Mouse (Mus musculus) neural tube, embryonic 11.5 days (tissue): ENCODE measurements at regions not wholly inside any gene's neighbourhood (a gene's known extent, or its start where the extent isn't known, plus 50 kb on each side); places are given as distances from the start of the nearest gene placed in this dataset.

Experiments
- ATAC-seq: fragments of 200-750 bp; cut with Nextera tagmentation; 2 replicates; pipeline ENCODE4 v1.8.0; 2017; ENCODE audit warnings: moderate number of reproducible peaks, mild to moderate bottlenecking, moderate TSS enrichment, moderate library complexity; ENCODE audit not compliant: insufficient read depth, low FRiP score, low TSS enrichment
- DNase-seq: peaks from one replicate; pipeline ENCODE4 v3.0.0-alpha.2; 2015; ENCODE audit warnings: low spot score
- H3K27ac ChIP-seq: fragments of 300-500 bp; sonication (generic); 2 replicates; pipeline ENCODE4 v1.5.1; 2014; ENCODE audit warnings: low read depth, mild to moderate bottlenecking, low read length
- H3K27me3 ChIP-seq: fragments of 300-500 bp; sonication (generic); 2 replicates; pipeline ENCODE4 v1.6.1; 2014; ENCODE audit warnings: mild to moderate bottlenecking, low read length, mixed read lengths; ENCODE audit not compliant: control insufficient read depth, insufficient read depth
- H3K36me3 ChIP-seq: fragments of 300-500 bp; sonication (generic); 2 replicates; pipeline ENCODE4 v1.6.1; 2014; ENCODE audit warnings: mild to moderate bottlenecking, low read length, moderate library complexity, mixed read lengths; ENCODE audit not compliant: control insufficient read depth, insufficient read depth
- H3K4me1 ChIP-seq: fragments of 300-500 bp; sonication (generic); 2 replicates; pipeline ENCODE4 v1.6.1; 2014; ENCODE audit warnings: low read length, mixed read lengths; ENCODE audit not compliant: control insufficient read depth, insufficient read depth
- H3K4me2 ChIP-seq: fragments of 300-500 bp; sonication (generic); 2 replicates; pipeline ENCODE4 v1.6.1; 2014; ENCODE audit warnings: low read depth, mild to moderate bottlenecking, moderate library complexity
- H3K4me3 ChIP-seq: fragments of 300-500 bp; sonication (generic); 2 replicates; pipeline ENCODE4 v1.5.1; 2014; ENCODE audit warnings: low read depth, low read length
- H3K9ac ChIP-seq: fragments of 300-500 bp; sonication (generic); 2 replicates; pipeline ENCODE4 v1.6.1; 2014; ENCODE audit warnings: mild to moderate bottlenecking, low read length
- H3K9me3 ChIP-seq: fragments of 300-500 bp; sonication (generic); 2 replicates; pipeline ENCODE4 v1.6.1; 2016; ENCODE audit warnings: low read length; ENCODE audit not compliant: control insufficient read depth
- WGBS: fragments of 180-500 bp; shearing (Covaris S2); extraction: QIAGEN DNeasy Blood & Tissue Kit; methylation state at CpG from one replicate; pipeline ENCODE4 v1.1.7; 2014; 5-methylcytosine and 5-hydroxymethylcytosine counted together

- Histone ChIP-seq H3K36me3 (no peaks in the 10 kb centered on the region), H3K9me3 (no peaks in the 10 kb centered on the region), H3K4me2 (no peak overlapping the region), H3K4me3 (no peak overlapping the region), H3K27me3 (no peaks in the 10 kb centered on the region), H3K27ac (no peak overlapping the region), H3K4me1 (no peaks in the 10 kb centered on the region), H3K9ac (no peak overlapping the region)
- WGBS = 90% methylated on average over 7 of the region's 7 CpGs
- no peak for ATAC-seq
- DNase-seq = no peak
Observed at GRCm38 (mm10) chr9:73173589-73174247, 60.5 kb downstream of the Rsl24d1 start.

GRCm38 (mm10) chr9:73176645-73177044 is 63.4 kb downstream of the Rsl24d1 start:
- no peak for ATAC-seq

GRCm38 (mm10) chr9:73183356-73183755 is 70.1 kb downstream of the Rsl24d1 start:
- no peak for DNase-seq
- no peaks in the 10 kb centered on the region for H3K27me3 ChIP-seq

More at GRCm38 (mm10) chr9:73176645-73177044, 63.4 kb downstream of the Rsl24d1 start:
- Histone ChIP-seq H3K27ac (no peak overlapping the region), H3K27me3 (no peaks in the 10 kb centered on the region), H3K4me2 (no peak overlapping the region), H3K4me3 (no peak overlapping the region), H3K36me3 (no peaks in the 10 kb centered on the region), H3K9ac (no peak overlapping the region), H3K9me3 (no peaks in the 10 kb centered on the region), H3K4me1 (no peaks in the 10 kb centered on the region)
- DNase-seq = no peak

GRCm38 (mm10) chr9:73184908-73185307 is 71.7 kb downstream of the Rsl24d1 start:
- ATAC-seq (no peak), DNase-seq (no peak)
- Histone ChIP-seq H3K27ac (no peak overlapping the region), H3K4me2 (no peak overlapping the region), H3K4me3 (no peak overlapping the region), H3K4me1 (no peaks in the 10 kb centered on the region), H3K9me3 (no peaks in the 10 kb centered on the region), H3K27me3 (no peaks in the 10 kb centered on the region), H3K36me3 (no peaks in the 10 kb centered on the region), H3K9ac (no peak overlapping the region)
- WGBS = 43% methylated on average over 3 of the region's 3 CpGs

More at GRCm38 (mm10) chr9:73183356-73183755, 70.1 kb downstream of the Rsl24d1 start:
- no peak for ATAC-seq
- no peak overlapping the region for H3K27ac ChIP-seq
- WGBS = 87% methylated on average over 5 of the region's 5 CpGs
- no peaks in the 10 kb centered on the region for H3K36me3 ChIP-seq
- H3K4me3 ChIP-seq = no peak overlapping the region
- H3K9ac ChIP-seq = no peak overlapping the region
- no peaks in the 10 kb centered on the region for H3K9me3 ChIP-seq
- H3K4me1 ChIP-seq = no peaks in the 10 kb centered on the region
- no peak overlapping the region for H3K4me2 ChIP-seq

GRCm38 (mm10) chr9:73192271-73192785 is 79.1 kb downstream of the Rsl24d1 start:
- Histone ChIP-seq H3K27ac (no peak overlapping the region), H3K9ac (0 out of 2 replicates have a peak overlapping the region, but pooled peaks have one; percentile 1), H3K27me3 (no peaks in the 10 kb centered on the region), H3K9me3 (no peaks in the 10 kb centered on the region), H3K4me3 (no peak overlapping the region), H3K4me2 (no peak overlapping the region), H3K4me1 (no peaks in the 10 kb centered on the region; the same call in 1 of the 2 replicates), H3K36me3 (no peaks in the 10 kb centered on the region)
- 17% methylated on average over 11 of the region's 11 CpGs for WGBS
- ATAC-seq (peak; percentile 45), DNase-seq (peak; percentile 52)

GRCm38 (mm10) chr9:73198261-73199085 is 85.2 kb downstream of the Rsl24d1 start:
- WGBS = 82% methylated on average over 10 of the region's 10 CpGs

GRCm38 (mm10) chr9:73223111-73223510 is 109.9 kb downstream of the Rsl24d1 start:
- 67% methylated on average over 6 of the region's 6 CpGs for WGBS

More at GRCm38 (mm10) chr9:73198261-73199085, 85.2 kb downstream of the Rsl24d1 start:
- H3K36me3 ChIP-seq = no peaks in the 10 kb centered on the region
- H3K4me2 ChIP-seq = no peak overlapping the region
- no peak overlapping the region for H3K27ac ChIP-seq
- DNase-seq = no peak
- no peak overlapping the region for H3K4me3 ChIP-seq
- ATAC-seq = no peak
- no peak overlapping the region for H3K9ac ChIP-seq
- H3K9me3 ChIP-seq = no peaks in the 10 kb centered on the region
- H3K4me1 ChIP-seq = no peaks in the 10 kb centered on the region
- H3K27me3 ChIP-seq = no peaks in the 10 kb centered on the region

GRCm38 (mm10) chr9:73240188-73240587 is 127.0 kb downstream of the Rsl24d1 start:
- ATAC-seq = no peak
- Histone ChIP-seq H3K4me1 (no peaks in the 10 kb centered on the region), H3K9ac (no peak overlapping the region), H3K36me3 (no peaks in the 10 kb centered on the region), H3K4me2 (no peak overlapping the region), H3K27ac (no peak overlapping the region), H3K9me3 (no peaks in the 10 kb centered on the region), H3K4me3 (no peak overlapping the region), H3K27me3 (no peaks in the 10 kb centered on the region)
- DNase-seq = no peak
- 72% methylated on average over 5 of the region's 5 CpGs for WGBS

More at GRCm38 (mm10) chr9:73223111-73223510, 109.9 kb downstream of the Rsl24d1 start:
- Histone ChIP-seq H3K4me3 (no peak overlapping the region), H3K4me2 (no peak overlapping the region), H3K9me3 (no peaks in the 10 kb centered on the region), H3K27me3 (no peaks in the 10 kb centered on the region), H3K4me1 (no peaks in the 10 kb centered on the region), H3K36me3 (no peaks in the 10 kb centered on the region), H3K9ac (no peak overlapping the region), H3K27ac (no peak overlapping the region)
- DNase-seq = no peak
- no peak for ATAC-seq
